Mouse (Mus musculus): Measurements from ENCODE around the gene Rusc1.

- no peak for TF ChIP-seq POLR2A (IDR thresholded peaks at IDR 0.05; ENCODE audit: borderline replicate concordance, control insufficient read depth, low read depth, low read length)
- no peak for TF ChIP-seq CTCF (IDR thresholded peaks at IDR 0.05; ENCODE audit: control insufficient read depth, insufficient read depth, low read length)
These were observed 9.6 kb upstream of the Rusc1 start for GRCm38 (mm10) chr3:89102495-89103290.

All from bone marrow, adult 2 months (tissue).